Mouse (Mus musculus) ES-E14 (cell line): ENCODE results near the gene Zfp423.

Experiments
- CHD2 ChIP-seq: IDR thresholded peaks from 2 replicates; pipeline ENCODE4 v1.6.1; 2014; ENCODE audit warnings: mild to moderate bottlenecking, low read depth, low read length, inconsistent platforms
- HCFC1 ChIP-seq: IDR thresholded peaks from 2 replicates; pipeline ENCODE4 v1.6.1; 2012; ENCODE audit warnings: low read length, inconsistent platforms, borderline replicate concordance; ENCODE audit not compliant: insufficient read depth
- MAFK ChIP-seq: IDR thresholded peaks from 2 replicates; pipeline ENCODE4 v1.6.1; 2014; ENCODE audit warnings: mild to moderate bottlenecking, low read depth, low read length, inconsistent platforms; ENCODE audit not compliant: insufficient read depth
- ZC3H11A ChIP-seq: IDR thresholded peaks from 2 replicates; pipeline ENCODE4 v1.6.1; 2012; ENCODE audit warnings: low read depth, mild to moderate bottlenecking, inconsistent platforms, low read length, borderline replicate concordance
- ZNF384 ChIP-seq: IDR thresholded peaks from 2 replicates; pipeline ENCODE4 v1.6.1; 2012; ENCODE audit warnings: low read depth, low read length, inconsistent platforms

GRCm38 (mm10) chr8:87904108-87904507, 55.3 kb downstream of the Zfp423 start:
- no peak for TF ChIP-seq ZC3H11A
- no peak for TF ChIP-seq ZNF384
- no peak for TF ChIP-seq HCFC1
- no peak for TF ChIP-seq MAFK
- no peak for TF ChIP-seq CHD2
